Comparison of ENCODE assay signal across 15 mouse cellular contexts in the genomic region with DNA sequence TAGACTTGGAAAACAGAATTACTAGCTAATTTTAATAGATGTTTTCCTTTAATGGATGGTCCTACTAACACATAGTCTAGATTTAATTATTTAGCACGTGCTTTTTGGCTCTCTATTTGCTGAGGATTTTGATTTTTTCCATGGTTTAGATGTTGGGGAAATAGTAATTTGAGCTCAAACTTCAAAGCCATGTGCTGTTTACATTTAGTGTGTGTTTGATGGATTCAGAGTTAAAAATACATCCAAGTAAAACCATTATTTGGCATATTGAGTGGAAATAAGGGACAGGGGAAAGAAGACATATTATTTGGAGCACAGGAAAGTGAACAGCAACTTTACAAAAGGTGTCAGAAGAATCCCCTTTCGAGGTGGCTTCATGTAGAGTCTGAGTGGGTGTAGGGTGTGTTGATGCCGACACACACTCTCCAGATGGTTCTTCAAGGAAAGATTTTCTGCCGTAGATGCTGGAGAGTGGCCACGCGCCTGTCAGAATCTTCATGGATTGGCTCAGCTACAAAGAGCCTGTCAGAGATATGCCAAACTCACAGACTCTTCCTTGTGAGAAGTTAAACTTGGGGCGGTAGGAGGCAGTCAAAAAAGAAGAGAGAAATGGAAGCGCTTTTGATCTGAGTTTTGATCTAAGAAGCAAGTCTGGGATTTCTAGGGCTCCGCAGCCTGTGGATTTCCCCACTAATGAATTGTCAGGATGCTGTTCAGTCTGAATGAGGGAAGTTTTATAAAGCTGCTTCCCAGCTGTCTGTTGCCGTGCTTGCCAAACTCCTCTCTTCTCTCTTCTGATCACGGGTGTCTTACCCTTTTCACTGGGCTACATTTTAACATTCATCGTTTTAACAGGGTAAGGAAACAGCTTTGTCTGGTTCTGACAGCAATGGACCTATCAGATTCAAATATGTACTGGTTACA.
A peak's percentile ranks its signal among the peaks of the same experiment; 100 is the strongest.
DNase-seq lines count a peak whose midpoint lies in the region; ATAC-seq and TF ChIP-seq lines count a peak whose summit lies in the region.
"Had no signal": no experiment of that assay in that cellular context is flagged by ENCODE, and none has a peak within 500 bp of the region (broad histone marks: within the 10 kb centered on the region; RNA-seq: fewer than 3 reads in every experiment).

No protein-coding gene starts in this region.

- no peaks in the 10 kb centered on the region for H3K9me3 ChIP-seq in heart, embryonic 11.5 days (replicated peaks; ENCODE audit: control insufficient read depth, low read length)
- H3K9me3 ChIP-seq in liver, embryonic 11.5 days (ENCODE audit: control insufficient read depth, low read length) = no peaks in the 10 kb centered on the region
- H3K9me3 ChIP-seq: embryonic facial prominence, embryonic 12.5 days; heart, embryonic 15.5 days; megakaryocyte, embryonic 14.5 days; neural tube, embryonic 12.5 days had no signal

- WGBS in heart, embryonic 11.5 days (ENCODE audit: insufficient replicate concordance) = 71% methylated on average over 12 of the region's 12 CpGs
- 77% methylated on average over 12 of the region's 12 CpGs for WGBS in liver, embryonic 11.5 days

- peak; percentile 7 for DNase-seq in layer of hippocampus, adult 11-12 months (ENCODE audit: low spot score)
- no peak for DNase-seq in layer of hippocampus, adult 9-10 months (ENCODE audit: low spot score)
- peak; percentile 15 to 20 for DNase-seq in left cerebral cortex, adult 2 months (ENCODE audit: extremely low spot score in 1 of 2, low spot score in 2 of 2)
- peak; percentile 16 for DNase-seq in right cerebral cortex, postnatal 14 days
- DNase-seq in liver, embryonic 11.5 days (ENCODE audit: low spot score) = no peak
- no peak for DNase-seq in urinary bladder, postnatal 25 days (ENCODE audit: low spot score)
- DNase-seq: cerebellum, adult 11-12 months; gastrocnemius, postnatal 25 days; kidney, postnatal 14 days had no signal

- TF ChIP-seq CTCF in left cerebral cortex, adult 2 months (IDR thresholded peaks at IDR 0.05) = no peak

- H3K9ac ChIP-seq in heart, embryonic 11.5 days (ENCODE audit: low read depth, low read length) = no peak overlapping the region
- no peak overlapping the region for H3K9ac ChIP-seq in liver, embryonic 11.5 days (ENCODE audit: low read depth, low read length)
- H3K9ac ChIP-seq: embryonic facial prominence, embryonic 12.5 days; heart, embryonic 15.5 days; neural tube, embryonic 12.5 days had no signal

- ATAC-seq in frontal cortex, adult (ENCODE audit: low TSS enrichment) = peak; percentile 93
- no peak for ATAC-seq in heart, embryonic 11.5 days (replicated peaks; ENCODE audit: insufficient number of reproducible peaks, low FRiP score, low TSS enrichment)
- no peak for ATAC-seq in liver, embryonic 11.5 days (replicated peaks; ENCODE audit: low FRiP score)

- no peak overlapping the region for H3K4me2 ChIP-seq in heart, embryonic 11.5 days
- H3K4me2 ChIP-seq in liver, embryonic 11.5 days = no peak overlapping the region
- H3K4me2 ChIP-seq: embryonic facial prominence, embryonic 12.5 days; heart, embryonic 15.5 days; neural tube, embryonic 12.5 days had no signal

- no peaks in the 10 kb centered on the region for H3K36me3 ChIP-seq in heart, embryonic 11.5 days (ENCODE audit: control insufficient read depth, insufficient read depth, low read length)
- no peaks in the 10 kb centered on the region for H3K36me3 ChIP-seq in liver, embryonic 11.5 days (ENCODE audit: control insufficient read depth, insufficient read depth, low read length)
- H3K36me3 ChIP-seq: embryonic facial prominence, embryonic 12.5 days; heart, embryonic 15.5 days; neural tube, embryonic 12.5 days had no signal

- no peak overlapping the region for H3K27ac ChIP-seq in left cerebral cortex, adult 2 months
- H3K27ac ChIP-seq in heart, embryonic 11.5 days (ENCODE audit: low read depth, low read length) = no peak overlapping the region
- no peak overlapping the region for H3K27ac ChIP-seq in liver, embryonic 11.5 days (ENCODE audit: low read depth, low read length)
- H3K27ac ChIP-seq: embryonic facial prominence, embryonic 12.5 days; heart, embryonic 15.5 days; neural tube, embryonic 12.5 days had no signal

- intact Hi-C loops in left cerebral cortex, adult 2 months (cut with DNase I) = no loop called here

- H3K4me3 ChIP-seq in left cerebral cortex, adult 2 months = no peak overlapping the region
- no peak overlapping the region for H3K4me3 ChIP-seq in heart, embryonic 11.5 days (ENCODE audit: low read depth, low read length)
- no peak overlapping the region for H3K4me3 ChIP-seq in liver, embryonic 11.5 days (ENCODE audit: low read depth, low read length)
- H3K4me3 ChIP-seq: embryonic facial prominence, embryonic 12.5 days; heart, embryonic 15.5 days; megakaryocyte, embryonic 14.5 days; neural tube, embryonic 12.5 days had no signal

- no peaks in the 10 kb centered on the region for H3K4me1 ChIP-seq in heart, embryonic 11.5 days (ENCODE audit: control insufficient read depth, insufficient read depth, low read length)
- H3K4me1 ChIP-seq in liver, embryonic 11.5 days (replicated peaks; ENCODE audit: control insufficient read depth, insufficient read depth, low read length) = no peaks in the 10 kb centered on the region
- H3K4me1 ChIP-seq: embryonic facial prominence, embryonic 12.5 days; heart, embryonic 15.5 days; megakaryocyte, embryonic 14.5 days; neural tube, embryonic 12.5 days had no signal

- no peaks in the 10 kb centered on the region for H3K27me3 ChIP-seq in heart, embryonic 11.5 days (ENCODE audit: control insufficient read depth, insufficient read depth, low read length)
- H3K27me3 ChIP-seq in liver, embryonic 11.5 days (replicated peaks; ENCODE audit: control insufficient read depth, insufficient read depth, low read length) = no peaks in the 10 kb centered on the region
- H3K27me3 ChIP-seq: embryonic facial prominence, embryonic 12.5 days; heart, embryonic 15.5 days; megakaryocyte, embryonic 14.5 days; neural tube, embryonic 12.5 days had no signal

Comparison
In these comparisons a context has a peak if more than half of its experiments do, and no peak if none do; other contexts are left out.
1. DNase-seq: peak in layer of hippocampus, adult 11-12 months (single experiment), left cerebral cortex, adult 2 months (2 of 2) and right cerebral cortex, postnatal 14 days (single experiment); none in layer of hippocampus, adult 9-10 months (single experiment), liver, embryonic 11.5 days (single experiment) and urinary bladder, postnatal 25 days (single experiment).